Mouse (Mus musculus) liver, adult 2 months (tissue): ENCODE data around the gene Eefsec. TPM values are rescaled to one million over a fixed set of nuclear protein-coding genes. Genes with fewer than 3 reads are reported as not detected.

Source experiments
- DNase-seq: peaks from one replicate; pipeline ENCODE4 v3.0.0-alpha.2; 2011; ENCODE audit warnings: low read depth, low spot score; ENCODE audit errors: extremely low read depth
- H3K27ac ChIP-seq: fragments of 200-500 bp; replicated peaks from 2 replicates; pipeline ENCODE4 v1.5.1; 2012; ENCODE audit warnings: low read depth, mild to moderate bottlenecking, control low read depth, inconsistent platforms, low read length; ENCODE audit not compliant: insufficient read depth
- H3K27me3 ChIP-seq: fragments of 200-500 bp; 2 replicates; pipeline ENCODE4 v1.6.1; 2012; ENCODE audit warnings: mild to moderate bottlenecking, moderate library complexity, low read length, inconsistent platforms; ENCODE audit not compliant: control insufficient read depth, insufficient read depth
- H3K36me3 ChIP-seq: fragments of 200-500 bp; 2 replicates; pipeline ENCODE4 v1.6.1; 2012; ENCODE audit warnings: low read length, inconsistent platforms; ENCODE audit not compliant: control insufficient read depth, insufficient read depth
- H3K4me1 ChIP-seq: fragments of 200-500 bp; 2 replicates; pipeline ENCODE4 v1.6.1; 2011; ENCODE audit warnings: low read length; ENCODE audit not compliant: control insufficient read depth, insufficient read depth
- H3K4me3 ChIP-seq: fragments of 200-500 bp; 2 replicates; pipeline ENCODE4 v1.5.1; 2011; ENCODE audit warnings: low read depth, mild to moderate bottlenecking, control low read depth, low read length, moderate library complexity; ENCODE audit not compliant: insufficient read depth
- H3K79me2 ChIP-seq: fragments of 200-500 bp; 2 replicates; pipeline ENCODE4 v1.6.1; 2012; ENCODE audit warnings: inconsistent platforms, mild to moderate bottlenecking, low read length, moderate library complexity; ENCODE audit not compliant: control insufficient read depth, insufficient read depth
- H3K9ac ChIP-seq: fragments of 200-500 bp; 2 replicates; pipeline ENCODE4 v1.6.1; 2012; ENCODE audit warnings: low read depth, mild to moderate bottlenecking, control low read depth, inconsistent platforms, low read length
- CTCF ChIP-seq: fragments of 200-500 bp; IDR thresholded peaks from 2 replicates; pipeline ENCODE4 v1.5.1; 2011; ENCODE audit warnings: low read depth, low read length, control low read depth
- POLR2A ChIP-seq: fragments of 200-500 bp; IDR thresholded peaks from 2 replicates; pipeline ENCODE4 v1.6.1; 2011; ENCODE audit warnings: low read length, control low read depth; ENCODE audit not compliant: insufficient read depth; ENCODE audit errors: extremely low read depth
- WGBS: fragments of 180-500 bp; shearing (Covaris S2); methylation state at CpG from one replicate; pipeline ENCODE4 v1.1.7; 2018; 5-methylcytosine and 5-hydroxymethylcytosine counted together
- polyA plus RNA-seq: library from polyadenylated mRNA; depleted of rRNA; stranded (reverse); fragments of >200 nt; gene quantifications from 2 replicates; pipeline ENCODE4 v1.2.3, GENCODE M21; 2012
- total RNA-seq: library from RNA; depleted of rRNA; stranded (reverse); fragments of >200 nt; gene quantifications from 2 replicates; pipeline ENCODE4 v1.2.3, GENCODE M21; 2014

Gene Eefsec
- total and polyA plus RNA-seq, 2 experiments: 23.7 to 42.8 TPM

DNA sequence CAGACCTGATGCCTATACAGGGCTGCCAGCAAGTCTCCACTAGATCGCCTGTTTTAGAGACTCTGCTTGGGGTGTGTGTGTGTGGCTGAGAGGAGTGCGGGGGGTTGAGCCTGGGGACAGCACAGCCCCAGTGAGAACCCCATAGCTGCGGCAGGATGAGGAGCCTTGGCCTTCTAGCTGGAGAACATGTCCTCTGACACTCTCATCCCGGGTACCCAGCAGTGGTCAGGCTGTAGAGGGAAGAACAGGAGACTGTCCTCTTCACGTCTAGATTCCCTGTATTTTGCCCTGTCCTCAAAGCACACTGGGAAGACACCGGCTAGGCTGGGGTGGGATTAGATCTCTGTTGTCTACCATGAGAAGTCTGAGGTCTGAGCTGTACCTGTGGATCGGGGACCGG is 210.9 kb downstream of the Eefsec start:
- Histone ChIP-seq H3K27me3 (peaks cover 12% of the 10 kb centered on the region; the same call in 1 of the 2 replicates), H3K79me2 (no peaks in the 10 kb centered on the region), H3K4me1 (no peaks in the 10 kb centered on the region), H3K9ac (no peak overlapping the region), H3K27ac (no peak overlapping the region), H3K36me3 (no peaks in the 10 kb centered on the region), H3K4me3 (no peak overlapping the region)
- WGBS: 38% methylated on average over 8 of the region's 8 CpGs
- no peak for TF ChIP-seq CTCF
- TF ChIP-seq POLR2A: no peak
- no peak for DNase-seq

DNA sequence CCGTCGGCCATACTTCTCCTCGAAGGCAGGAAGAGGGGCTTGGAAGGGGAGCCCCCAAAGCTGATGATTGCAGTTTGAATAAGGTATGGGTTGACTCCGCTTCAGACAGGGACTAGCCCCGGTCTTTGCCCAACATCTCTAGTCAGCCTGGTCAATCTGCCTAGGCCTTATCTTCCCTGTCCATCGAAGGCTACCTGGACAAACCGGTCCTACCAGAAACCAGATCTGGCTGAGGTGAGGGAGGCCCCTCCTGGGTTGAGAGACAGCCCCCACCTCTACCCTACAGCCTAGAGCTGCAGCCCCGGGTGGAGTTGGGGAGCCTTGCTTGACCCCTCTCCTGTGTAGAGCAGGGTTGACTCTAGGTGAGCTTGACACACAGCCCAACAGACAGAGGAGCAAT is 212.3 kb downstream of the Eefsec start:
- no peaks in the 10 kb centered on the region for H3K4me1 ChIP-seq
- WGBS: 57% methylated on average over 8 of the region's 8 CpGs
- no peaks in the 10 kb centered on the region for H3K79me2 ChIP-seq
- no peaks in the 10 kb centered on the region for H3K36me3 ChIP-seq
- H3K4me3 ChIP-seq: no peak overlapping the region
- TF ChIP-seq CTCF: no peak
- no peak for TF ChIP-seq POLR2A
- peaks cover 12% of the 10 kb centered on the region; the same call in 1 of the 2 replicates for H3K27me3 ChIP-seq
- DNase-seq: no peak
- no peak overlapping the region for H3K9ac ChIP-seq
- no peak overlapping the region for H3K27ac ChIP-seq

DNA sequence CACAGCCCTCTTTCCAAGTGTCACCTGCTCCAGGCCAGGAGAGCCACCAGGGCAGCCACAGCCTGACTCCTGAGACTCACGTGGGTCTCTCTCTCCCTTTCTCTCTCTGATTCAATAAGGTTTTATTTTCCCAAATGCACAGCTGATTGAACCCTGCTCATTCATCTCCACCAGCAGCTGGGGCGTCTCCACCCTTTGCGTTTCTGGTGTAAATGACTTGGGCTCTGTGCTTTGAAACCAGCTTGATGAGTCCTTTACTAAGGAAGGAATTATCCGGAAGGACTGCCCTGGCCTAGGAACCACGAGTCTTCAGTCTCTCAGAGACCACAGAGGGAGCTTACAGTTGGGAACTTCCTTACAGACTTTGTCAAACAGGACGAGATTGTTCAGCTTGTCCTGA is 214.1 kb downstream of the Eefsec start:
- no peaks in the 10 kb centered on the region for H3K36me3 ChIP-seq
- no peaks in the 10 kb centered on the region for H3K79me2 ChIP-seq
- no peak overlapping the region for H3K4me3 ChIP-seq
- peaks cover 12% of the 10 kb centered on the region; the same call in 1 of the 2 replicates for H3K27me3 ChIP-seq
- 76% methylated on average over 6 of the region's 6 CpGs for WGBS
- H3K27ac ChIP-seq: no peak overlapping the region
- DNase-seq: no peak
- H3K4me1 ChIP-seq: no peaks in the 10 kb centered on the region
- no peak overlapping the region for H3K9ac ChIP-seq
- TF ChIP-seq CTCF: no peak
- TF ChIP-seq POLR2A: no peak

DNA sequence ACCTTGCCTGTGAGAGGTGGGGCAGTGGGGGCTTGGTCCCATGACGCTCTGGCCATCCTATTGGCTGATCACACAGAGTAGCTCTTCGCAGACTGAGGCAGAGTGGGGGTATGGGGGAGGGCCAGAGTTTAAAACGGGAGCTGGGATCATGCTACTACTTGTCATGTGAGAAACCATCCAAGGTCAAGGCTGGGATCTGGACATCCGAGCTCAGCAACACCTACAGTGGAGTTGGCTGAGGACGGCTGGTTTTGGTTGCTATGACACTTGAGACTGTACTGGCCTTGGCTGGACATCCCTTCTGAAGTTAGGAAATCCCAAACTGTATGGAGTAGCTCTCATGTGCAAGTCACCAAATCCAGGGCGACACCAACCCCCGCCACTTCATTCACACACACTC is 214.5 kb downstream of the Eefsec start:
- Histone ChIP-seq H3K79me2 (no peaks in the 10 kb centered on the region), H3K4me1 (no peaks in the 10 kb centered on the region), H3K9ac (no peak overlapping the region), H3K27me3 (peaks cover 12% of the 10 kb centered on the region; the same call in 1 of the 2 replicates), H3K4me3 (no peak overlapping the region), H3K36me3 (no peaks in the 10 kb centered on the region), H3K27ac (no peak overlapping the region)
- WGBS: 74% methylated on average over 7 of the region's 7 CpGs
- TF ChIP-seq POLR2A (no peak), CTCF (no peak)
- no peak for DNase-seq

DNA sequence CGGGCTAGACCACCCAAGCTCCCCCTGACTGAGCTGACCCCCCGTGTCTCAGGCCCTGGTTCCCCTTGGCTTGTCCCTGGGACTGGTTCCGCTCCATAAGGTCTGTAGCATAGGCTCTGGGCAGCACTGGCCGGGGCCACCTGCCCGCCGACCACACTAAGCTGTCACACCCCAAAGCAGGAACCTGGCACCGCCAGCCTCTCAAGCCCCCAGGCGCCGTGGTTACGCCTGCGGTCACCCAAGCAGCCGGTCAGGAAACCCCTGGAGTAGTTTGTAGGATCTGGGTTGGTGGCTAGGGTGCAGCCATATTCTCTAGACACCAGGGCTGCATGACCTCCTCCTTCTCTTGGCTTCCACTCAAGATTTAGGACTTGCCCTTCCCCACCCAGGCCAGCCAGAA is 217.1 kb downstream of the Eefsec start:
- Histone ChIP-seq H3K4me3 (no peak overlapping the region), H3K27me3 (no peaks in the 10 kb centered on the region), H3K79me2 (no peaks in the 10 kb centered on the region), H3K27ac (no peak overlapping the region), H3K4me1 (no peaks in the 10 kb centered on the region), H3K36me3 (no peaks in the 10 kb centered on the region), H3K9ac (no peak overlapping the region)
- DNase-seq: no peak
- WGBS: 84% methylated on average over 12 of the region's 12 CpGs
- TF ChIP-seq POLR2A (no peak), CTCF (no peak)

DNA sequence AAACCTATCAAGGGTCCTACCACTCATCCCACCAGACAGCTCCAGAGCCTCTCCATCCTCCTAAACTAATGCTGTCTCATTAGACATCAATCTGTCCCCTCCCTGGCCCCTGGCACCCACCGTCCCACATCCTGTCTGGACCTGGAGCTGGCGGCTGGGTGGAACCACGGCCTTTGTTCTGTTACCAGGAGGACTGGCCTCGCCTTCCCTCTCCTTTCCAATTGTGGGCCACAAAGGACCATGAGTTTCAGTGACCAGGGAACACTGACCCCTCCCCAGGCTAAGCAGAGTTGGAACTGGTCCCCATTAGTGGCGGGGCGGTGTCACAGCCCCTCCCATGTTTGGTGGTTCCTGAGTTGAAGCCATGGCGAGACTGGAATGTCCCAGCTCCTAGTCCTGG is 218.8 kb downstream of the Eefsec start:
- 79% methylated on average over 7 of the region's 7 CpGs for WGBS
- TF ChIP-seq CTCF (no peak), POLR2A (no peak)
- Histone ChIP-seq H3K4me1 (no peaks in the 10 kb centered on the region), H3K4me3 (no peak overlapping the region), H3K79me2 (no peaks in the 10 kb centered on the region), H3K9ac (no peak overlapping the region), H3K36me3 (no peaks in the 10 kb centered on the region), H3K27me3 (no peaks in the 10 kb centered on the region), H3K27ac (no peak overlapping the region)
- no peak for DNase-seq
